Mouse (Mus musculus) stomach, postnatal 0 days (tissue): ENCODE measurements around the gene Kifc3.

Source experiments
- CTCF ChIP-seq: IDR thresholded peaks from 2 replicates; pipeline ENCODE4 v1.5.1; 2016; ENCODE audit warnings: antibody characterized with exemption, low read depth, mild to moderate bottlenecking, moderate library complexity
- EP300 ChIP-seq: optimal IDR thresholded peaks from 2 replicates; pipeline ENCODE3; 2016; ENCODE audit warnings: antibody characterized with exemption

GRCm38 (mm10) chr8:95079305-95079704 is 123.3 kb downstream of the Kifc3 start:
- TF ChIP-seq CTCF, result no peak
- no peak for TF ChIP-seq EP300
